Mouse (Mus musculus) yolk sac, embryonic 10.5 days (tissue): Measurements from ENCODE around the gene Eras.
"Not testable (repeated sequence)": the region's sequence is repeated elsewhere in the genome, so short reads cannot be mapped to it uniquely, and the experiment has no call there.

Experiments
- DNase-seq: peaks from one replicate; pipeline ENCODE4 v3.0.0-alpha.2; 2017; ENCODE audit warnings: low spot score

Eras gene

GRCm38 (mm10) chrX:7910473-7910872 lies 17.9 kb downstream of the Eras start:
- DNase-seq: no peak

- DNase-seq: not testable (repeated sequence)
Measured at GRCm38 (mm10) chrX:7909242-7909641, 19.2 kb downstream of the Eras start, which contains the start of gene Gm10490. Gene Gm10490 (plus strand): TSS chrX:7909542.

GRCm38 (mm10) chrX:7907735-7908134 lies 20.7 kb downstream of the Eras start, which contains the start of gene Gm10491:
Gene Gm10491 (minus strand): TSS chrX:7907835.
- no peak for DNase-seq

GRCm38 (mm10) chrX:7904441-7904840 lies 24.0 kb downstream of the Eras start:
- DNase-seq: no peak

GRCm38 (mm10) chrX:7898880-7899874 lies 29.2 kb downstream of the Eras start, which contains the start of the genes Pqbp1 and Timm17b:
Gene Pqbp1 (minus strand): TSS chrX:7899269.
Gene Timm17b (plus strand): TSS chrX:7899357.
- DNase-seq: peak; percentile 89

- DNase-seq: no peak
Measured at GRCm38 (mm10) chrX:7898211-7898610, 30.2 kb downstream of the Eras start.

GRCm38 (mm10) chrX:7883841-7884567 lies 44.4 kb downstream of the Eras start, which contains the start of gene Slc35a2:
Gene Slc35a2 (plus strand): TSS chrX:7884028.
- DNase-seq: peak; percentile 89

- peak; percentile 43 for DNase-seq
Measured at GRCm38 (mm10) chrX:7879819-7880218, 48.6 kb downstream of the Eras start.

- no peak for DNase-seq
Measured at GRCm38 (mm10) chrX:7878495-7878894, 49.9 kb downstream of the Eras start.

- peak; percentile 73 for DNase-seq
Measured at GRCm38 (mm10) chrX:7878007-7878419, 50.4 kb downstream of the Eras start, which contains the start of gene Pim2. Gene Pim2 (plus strand): TSS chrX:7878262.
